Mouse (Mus musculus) erythroblast, embryonic 14.5 days (primary cell): ENCODE measurements at regions not wholly inside any gene's neighbourhood (a gene's known extent, or its start where the extent isn't known, plus 50 kb on each side); places are given as distances from the start of the nearest gene placed in this dataset.

ENCODE experiments used
- H3K27me3 ChIP-seq: 2 replicates; pipeline ENCODE4 v1.6.1; 2012; ENCODE audit warnings: inconsistent platforms; ENCODE audit not compliant: control insufficient read depth
- H3K36me3 ChIP-seq: 2 replicates; pipeline ENCODE4 v1.6.1; 2012; ENCODE audit warnings: mild to moderate bottlenecking, inconsistent platforms; ENCODE audit not compliant: control insufficient read depth
- H3K4me1 ChIP-seq: 2 replicates; pipeline ENCODE4 v1.6.1; 2012; ENCODE audit warnings: inconsistent platforms; ENCODE audit not compliant: control insufficient read depth
- H3K4me3 ChIP-seq: replicated peaks from 2 replicates; pipeline ENCODE3; 2012; ENCODE audit warnings: moderate library complexity, mild to moderate bottlenecking, inconsistent platforms
- H3K9me3 ChIP-seq: 2 replicates; pipeline ENCODE4 v1.6.1; 2012; ENCODE audit warnings: low read length, inconsistent platforms, mixed read lengths; ENCODE audit not compliant: control insufficient read depth
- GATA1 ChIP-seq: IDR thresholded peaks from 2 replicates; pipeline ENCODE4 v1.6.1; 2012; ENCODE audit warnings: low read length, inconsistent platforms, mixed read lengths
- TAL1 ChIP-seq: IDR thresholded peaks from 3 replicates; pipeline ENCODE4 v1.6.1; 2012; ENCODE audit warnings: low read length, inconsistent platforms, mixed read lengths

DNA sequence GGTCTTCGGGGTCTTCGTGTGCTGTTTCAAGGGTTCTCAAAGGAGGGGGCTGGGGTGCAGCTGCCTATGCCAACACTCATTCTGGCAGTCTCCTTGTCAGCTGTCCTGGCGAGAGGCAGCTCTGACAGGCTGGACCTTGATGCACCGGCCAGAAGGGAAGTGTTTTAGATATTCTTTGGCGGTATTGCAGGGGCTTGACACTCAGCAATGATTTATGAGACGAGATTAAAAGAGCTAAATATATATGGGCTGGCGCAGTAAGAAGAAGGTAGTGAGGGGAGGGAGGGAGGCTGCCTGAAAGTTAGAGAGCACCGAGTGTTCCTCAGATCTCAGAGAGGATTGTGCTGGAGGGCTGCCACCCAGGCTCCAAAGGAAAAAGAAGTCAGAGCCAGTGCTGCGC, 50.2 kb upstream of the Pdzd8 start:
- Histone ChIP-seq H3K4me3 (no peak overlapping the region), H3K9me3 (no peaks in the 10 kb centered on the region), H3K36me3 (no peaks in the 10 kb centered on the region), H3K4me1 (no peaks in the 10 kb centered on the region), H3K27me3 (peaks cover 54% of the 10 kb centered on the region)
- TF ChIP-seq GATA1 (no peak), TAL1 (no peak)

- Histone ChIP-seq H3K36me3 (no peaks in the 10 kb centered on the region), H3K4me3 (no peak overlapping the region), H3K27me3 (peaks cover 60% of the 10 kb centered on the region), H3K9me3 (no peaks in the 10 kb centered on the region), H3K4me1 (no peaks in the 10 kb centered on the region)
- TF ChIP-seq TAL1 (no peak), GATA1 (no peak)
Measured at GRCm38 (mm10) chr19:59396506-59396905, 50.9 kb upstream of the Pdzd8 start.

- peaks cover under 1% of the 10 kb centered on the region for H3K4me1 ChIP-seq
- H3K4me3 ChIP-seq, result no peak overlapping the region
- peaks cover 63% of the 10 kb centered on the region for H3K27me3 ChIP-seq
- no peaks in the 10 kb centered on the region for H3K36me3 ChIP-seq
- H3K9me3 ChIP-seq, result no peaks in the 10 kb centered on the region
- TF ChIP-seq GATA1 (no peak), TAL1 (no peak)
Measured at GRCm38 (mm10) chr19:59399849-59400585, 54.4 kb upstream of the Pdzd8 start.

DNA sequence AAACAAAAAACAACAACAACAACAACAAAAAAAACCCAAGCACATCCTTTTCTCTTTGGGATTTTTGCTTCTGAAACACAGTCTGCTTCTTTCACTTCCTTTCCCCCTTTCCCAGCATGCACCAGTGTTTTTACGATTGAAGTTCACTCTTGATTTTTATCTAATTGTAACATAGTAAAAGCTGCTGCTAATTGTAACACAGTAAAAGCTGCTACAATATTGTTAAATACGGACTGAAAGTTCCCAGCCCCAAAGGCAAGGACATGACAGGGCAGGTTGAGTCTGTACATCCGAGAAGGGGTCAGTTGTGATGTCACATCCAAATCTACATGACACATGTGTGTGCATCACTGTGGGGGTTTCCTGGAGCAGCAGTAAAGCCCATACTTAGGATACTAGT, 55.7 kb upstream of the Pdzd8 start:
- TF ChIP-seq GATA1, result no peak
- no peak for TF ChIP-seq TAL1
- Histone ChIP-seq H3K9me3 (no peaks in the 10 kb centered on the region), H3K27me3 (peaks cover 53% of the 10 kb centered on the region), H3K36me3 (no peaks in the 10 kb centered on the region), H3K4me3 (no peak overlapping the region), H3K4me1 (peaks cover 3% of the 10 kb centered on the region)

GRCm38 (mm10) chr19:59402097-59402496, 56.1 kb upstream of the Emx2 start:
- no peaks in the 10 kb centered on the region for H3K9me3 ChIP-seq
- no peaks in the 10 kb centered on the region for H3K36me3 ChIP-seq
- peaks cover 3% of the 10 kb centered on the region for H3K4me1 ChIP-seq
- peaks cover 47% of the 10 kb centered on the region for H3K27me3 ChIP-seq
- TF ChIP-seq GATA1 (no peak), TAL1 (no peak)
- H3K4me3 ChIP-seq, result no peak overlapping the region

GRCm38 (mm10) chr19:59404082-59404481, 54.1 kb upstream of the Emx2 start:
- Histone ChIP-seq H3K4me1 (peaks cover 3% of the 10 kb centered on the region), H3K27me3 (peaks cover 36% of the 10 kb centered on the region), H3K9me3 (no peaks in the 10 kb centered on the region), H3K36me3 (no peaks in the 10 kb centered on the region), H3K4me3 (no peak overlapping the region)
- TF ChIP-seq TAL1 (no peak), GATA1 (no peak)

DNA sequence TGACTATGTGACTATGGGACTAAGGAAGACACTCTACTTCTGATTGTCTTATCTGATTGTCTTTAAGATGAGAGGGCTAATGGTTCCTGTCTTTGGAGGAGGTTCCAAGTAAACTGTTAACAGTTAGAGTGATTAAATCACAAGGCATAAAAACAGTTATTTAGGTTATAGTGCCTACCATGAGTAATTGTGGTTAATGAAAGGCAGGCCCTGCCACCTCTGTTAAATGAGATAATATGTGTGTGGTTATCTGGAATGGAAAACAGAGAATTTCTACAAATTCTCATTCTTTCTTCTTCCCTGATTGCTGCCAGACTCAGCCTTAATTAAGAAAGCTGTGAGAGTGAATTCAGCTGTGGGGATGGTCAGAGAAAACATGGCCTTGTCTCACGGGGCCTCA, 53.4 kb upstream of the Emx2 start:
- TF ChIP-seq TAL1 (no peak), GATA1 (no peak)
- H3K4me3 ChIP-seq, result no peak overlapping the region

GRCm38 (mm10) chr19:59405616-59406015, 52.6 kb upstream of the Emx2 start:
- H3K9me3 ChIP-seq, result no peaks in the 10 kb centered on the region
- no peak overlapping the region for H3K4me3 ChIP-seq
- H3K36me3 ChIP-seq, result no peaks in the 10 kb centered on the region
- H3K4me1 ChIP-seq, result peaks cover 3% of the 10 kb centered on the region
- TF ChIP-seq TAL1, result no peak
- TF ChIP-seq GATA1, result no peak
- H3K27me3 ChIP-seq, result peaks cover 20% of the 10 kb centered on the region

More for the DNA sequence above, 53.4 kb upstream of the Emx2 start:
- Histone ChIP-seq H3K27me3 (peaks cover 29% of the 10 kb centered on the region), H3K4me1 (peaks cover 3% of the 10 kb centered on the region), H3K9me3 (no peaks in the 10 kb centered on the region), H3K36me3 (no peaks in the 10 kb centered on the region)

DNA sequence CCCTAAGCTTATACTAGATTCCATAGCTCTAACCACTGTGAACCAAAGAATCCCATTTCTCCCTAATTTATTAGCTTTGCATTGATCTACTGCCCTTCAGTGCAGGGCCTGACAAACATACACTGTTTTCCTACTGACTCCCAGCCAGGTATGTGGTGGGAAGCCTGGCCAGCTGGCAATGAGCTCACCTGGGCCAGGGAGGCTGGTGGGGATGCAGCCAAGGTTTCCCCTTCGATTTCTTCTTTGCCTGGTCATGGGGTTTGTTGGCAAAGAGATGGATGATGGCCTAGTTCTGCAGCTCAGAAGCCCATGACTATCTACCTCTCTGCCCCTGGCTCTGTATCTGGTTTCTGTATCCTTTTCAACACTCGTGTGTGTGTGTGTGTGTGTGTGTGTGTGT, 50.1 kb upstream of the Emx2 start:
- Histone ChIP-seq H3K27me3 (peaks cover 3% of the 10 kb centered on the region), H3K9me3 (no peaks in the 10 kb centered on the region), H3K36me3 (no peaks in the 10 kb centered on the region), H3K4me3 (no peak overlapping the region), H3K4me1 (peaks cover 3% of the 10 kb centered on the region)
- no peak for TF ChIP-seq GATA1
